Mouse (Mus musculus): ENCODE measurements around the gene Rdh16f2.

DNA sequence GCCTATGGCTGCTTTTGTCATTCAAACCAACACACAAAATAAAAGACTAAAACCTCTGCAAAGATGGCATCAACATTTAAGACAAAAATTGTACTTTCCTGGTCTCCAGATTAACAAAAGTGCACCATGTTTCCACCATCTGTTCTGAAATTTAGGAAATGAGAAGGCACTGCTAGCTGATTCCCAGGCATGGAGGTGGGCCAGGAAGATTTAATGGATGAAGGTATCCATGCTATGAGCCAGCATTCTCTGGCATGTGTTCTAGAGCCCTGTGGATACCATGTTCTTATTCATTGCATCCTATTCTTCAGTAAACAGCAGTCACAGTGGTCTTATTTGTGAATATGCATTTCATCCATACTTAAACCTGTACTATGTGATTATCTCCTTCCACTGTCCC is 9.9 kb upstream of the Rdh16f2 start:
- no peak for TF ChIP-seq MAFK (IDR thresholded peaks at IDR 0.05; ENCODE audit: insufficient read depth, low read depth, low read length)
- no peak for TF ChIP-seq ZNF384 (IDR thresholded peaks at IDR 0.05; ENCODE audit: low read depth, low read length)
